Mouse (Mus musculus) adrenal gland, postnatal 10 days (tissue): ENCODE data around the gene Cnot4. TPM values are rescaled to one million over a fixed set of nuclear protein-coding genes. Genes with fewer than 3 reads are reported as not detected.
A peak's percentile ranks its signal among the peaks of the same experiment; 100 is the strongest.

ENCODE experiments used
- DNase-seq: peaks from one replicate; pipeline ENCODE4 v3.0.0; 2021; ENCODE audit warnings: mixed read lengths
- total RNA-seq, 2 experiments: library from RNA; stranded (reverse); gene quantifications; 2 replicates each; pipeline ENCODE4 v1.2.3; 2021

The Cnot4 gene
- total RNA-seq, 2 experiments from 2014 or later: 18.2 to 23.4 TPM

- no peak for DNase-seq
Measured at GRCm38 (mm10) chr6:35033341-35033740, 100.2 kb downstream of the Cnot4 start.

- DNase-seq: no peak
Measured at GRCm38 (mm10) chr6:35032704-35033103, 100.8 kb downstream of the Cnot4 start.

GRCm38 (mm10) chr6:35030811-35031210, 102.7 kb downstream of the Cnot4 start:
- DNase-seq: no peak

GRCm38 (mm10) chr6:35030226-35030625, 103.3 kb downstream of the Cnot4 start:
- no peak for DNase-seq

GRCm38 (mm10) chr6:35028023-35028422, 105.5 kb downstream of the Cnot4 start:
- no peak for DNase-seq

GRCm38 (mm10) chr6:35027257-35027656, 106.3 kb downstream of the Cnot4 start:
- DNase-seq: no peak

- no peak for DNase-seq
Measured at GRCm38 (mm10) chr6:35016624-35017023, 116.9 kb downstream of the Cnot4 start.

- no peak for DNase-seq
Measured at GRCm38 (mm10) chr6:35011953-35012352, 121.6 kb downstream of the Cnot4 start.

GRCm38 (mm10) chr6:35010705-35011104, 122.8 kb downstream of the Cnot4 start:
- no peak for DNase-seq

- no peak for DNase-seq
Measured at GRCm38 (mm10) chr6:35002261-35002669, 131.3 kb downstream of the Cnot4 start.

- peak; percentile 45 for DNase-seq
Measured at GRCm38 (mm10) chr6:34999101-34999500, 134.4 kb downstream of the Cnot4 start.

GRCm38 (mm10) chr6:34996496-34996895, 137.0 kb downstream of the Cnot4 start:
- no peak for DNase-seq

GRCm38 (mm10) chr6:34995265-34995681, 138.3 kb downstream of the Cnot4 start:
- peak; percentile 90 for DNase-seq

- no peak for DNase-seq
Measured at GRCm38 (mm10) chr6:34994692-34995091, 138.8 kb downstream of the Cnot4 start.

GRCm38 (mm10) chr6:34989263-34989662, 144.3 kb downstream of the Cnot4 start:
- DNase-seq: no peak

GRCm38 (mm10) chr6:34988081-34988761, 145.3 kb downstream of the Cnot4 start, which contains the start of gene Slc23a4:
Slc23a4 (minus strand) TSS chr6:34988404.
- peak; percentile 12 for DNase-seq

GRCm38 (mm10) chr6:34987085-34987645, 146.4 kb downstream of the Cnot4 start:
- DNase-seq: no peak

- DNase-seq: no peak
Measured at GRCm38 (mm10) chr6:34980661-34981060, 152.9 kb downstream of the Cnot4 start.

GRCm38 (mm10) chr6:34979291-34979690, 154.2 kb downstream of the Cnot4 start:
- DNase-seq: no peak

Other genes starting within 250 kb of the Cnot4 start
- 10 to 100 TPM; 21.0 to 27.3 TPM for gene Wdr91, start 222.8 kb downstream of the Cnot4 start, total RNA-seq
- not detected for gene Stra8, start 213.6 kb downstream of the Cnot4 start, total RNA-seq
- gene Slc23a4, start 145.3 kb downstream of the Cnot4 start, total RNA-seq: under 1 TPM; 0.12 to 0.30 TPM
- gene Nup205, start 43.7 kb upstream of the Cnot4 start, total RNA-seq: 10 to 100 TPM; 32.4 to 41.6 TPM
- gene Slc13a4, start 174.4 kb upstream of the Cnot4 start, total RNA-seq: under 1 TPM; 0.30 to 0.33 TPM
- 1 to 10 TPM; 1.1 to 2.6 TPM for gene Fam180a, start 192.4 kb upstream of the Cnot4 start, total RNA-seq